Mouse (Mus musculus) Patski (cell line): ENCODE measurements around the gene Gart. TPM values are rescaled to one million over a fixed set of nuclear protein-coding genes. Genes with fewer than 3 reads are reported as not detected.

ENCODE experiments used
- ATAC-seq: fragments of 100-300 bp; one replicate; pipeline ENCODE4 v1.8.0; 2021
- CTCF ChIA-PET: fragments of 350-600 bp; sonication (Branson Sonifier 250); formaldehyde crosslinking; loops from one replicate; lab custom pipeline; 2022; ENCODE audit warnings: inconsistent platforms; lab: Charles Lee
- POLR2A ChIA-PET: fragments of 350-600 bp; sonication (Branson Sonifier 250); formaldehyde crosslinking; loops from one replicate; lab custom pipeline; 2022; ENCODE audit warnings: antibody characterized with exemption, inconsistent platforms; lab: Charles Lee
- DNase-seq: peaks from one replicate; pipeline ENCODE4 v3.0.0-alpha.2; 2011; ENCODE audit warnings: low read depth, low spot score
- H3K27me3 ChIP-seq: fragments of 371-371 bp; one replicate; pipeline ENCODE4 v1.5.1; 2021
- CTCF ChIP-seq: fragments of 100-300 bp; IDR thresholded peaks from one replicate; pipeline ENCODE4 v1.5.1; 2021
- in situ Hi-C: fragments of 300-500 bp; cut with MboI; formaldehyde crosslinking; loops from 3 replicates; pipeline ENCODE4 v1.11.1; 2018; ENCODE audit warnings: low pct_unique_long_range_greater_than_20kb, mixed read lengths
- polyA plus RNA-seq: library from polyadenylated mRNA; unstranded; gene quantifications from one replicate; pipeline ENCODE4 v1.2.3, GENCODE M21; 2021

Gart gene
- polyA plus RNA-seq = 79.5 TPM

DNA sequence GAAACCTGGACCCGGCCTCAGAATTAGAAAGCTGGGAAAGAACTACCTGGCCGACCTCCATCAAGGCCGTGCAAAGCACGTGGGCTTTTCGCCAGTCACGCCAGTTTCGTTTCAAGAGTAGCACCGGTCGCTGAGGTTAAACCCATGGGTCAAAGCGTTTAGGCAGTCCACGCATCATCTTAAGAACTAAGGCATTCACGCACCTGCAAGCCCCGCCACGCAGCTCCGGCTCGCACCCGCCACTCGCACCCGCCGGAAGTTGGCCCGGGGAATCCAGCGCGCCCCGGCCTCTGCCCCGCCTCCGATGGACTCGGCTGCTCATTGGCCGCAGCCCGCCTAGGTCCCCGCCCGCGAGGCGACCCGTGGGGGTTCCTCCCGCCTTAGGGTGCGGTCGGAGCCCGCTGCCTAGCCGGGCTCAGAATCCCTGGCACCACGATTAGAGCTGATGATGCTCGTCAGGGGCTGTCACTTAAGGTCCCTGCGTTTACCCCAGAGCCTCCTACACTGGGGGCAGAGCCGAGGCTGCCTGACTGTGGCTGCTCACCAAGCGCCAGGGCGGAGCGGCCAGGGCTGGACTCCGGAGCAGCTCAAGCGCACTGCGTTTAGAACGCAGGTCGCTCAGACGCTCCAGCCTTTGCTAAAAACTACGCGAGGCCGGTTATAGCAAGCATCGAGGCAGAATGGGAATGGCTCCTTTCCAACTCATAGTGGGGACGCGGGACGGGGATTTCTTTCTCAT lies at the start of gene Gart:
Gene Gart (minus strand): TSS at position 272 of the 739 bp plus-strand sequence.
- DNase-seq (peak; percentile 43), ATAC-seq (peak; percentile 92)
- in situ Hi-C loops = no loop called here
- no peak for TF ChIP-seq CTCF
- ChIA-PET CTCF (interaction anchor here (1.6 kb wide), 1 partner anchor 8 kb away, joined by 5 read pairs; no protein-coding TSS in a partner anchor), POLR2A (interaction anchor here (0.6 to 1.5 kb wide), 6 partner anchors 10 to 151 kb away, joined by 3 to 7 read pairs (median 3); partner anchors contain the start of gene Dnajc28)
- H3K27me3 ChIP-seq = no peaks in the 10 kb centered on the region

DNA sequence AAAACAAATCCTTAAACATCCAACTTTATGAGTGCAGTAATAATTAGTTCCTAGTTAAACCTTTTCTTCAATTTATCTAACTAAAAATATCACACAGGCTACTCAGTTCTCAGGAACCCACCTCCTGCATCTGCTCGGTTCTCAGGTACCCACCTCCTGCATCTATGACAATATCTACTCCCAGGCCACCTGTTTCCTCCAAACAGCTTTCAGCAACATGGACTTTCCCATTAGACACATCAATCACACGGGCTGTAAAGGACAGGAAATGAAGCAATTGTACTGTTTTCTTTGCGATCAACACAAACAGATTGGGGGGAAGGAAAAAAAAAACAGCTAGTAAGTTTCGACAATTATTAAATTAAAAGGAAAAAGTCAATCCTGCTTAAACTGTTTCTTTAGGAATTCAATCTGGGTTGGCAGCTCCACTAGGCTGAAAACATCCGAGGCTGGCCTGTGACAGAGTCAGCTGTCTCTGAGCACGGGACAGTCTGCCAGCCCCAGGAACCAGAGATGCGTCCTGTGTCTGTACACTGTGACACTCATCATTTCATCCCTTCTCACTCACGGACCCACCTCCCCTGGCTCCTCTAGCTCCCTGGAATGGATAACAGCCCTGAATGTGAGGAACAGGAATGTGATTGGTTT lies 48.5 kb upstream of the Gart start:
- CTCF ChIA-PET = interaction anchor here (1.5 to 2.6 kb wide), 5 partner anchors 11 to 192 kb away, joined by 4 to 11 read pairs (median 8); no protein-coding TSS in a partner anchor
- no peak for DNase-seq
- in situ Hi-C loops = no loop called here
- no peak for TF ChIP-seq CTCF
- POLR2A ChIA-PET = interaction anchor here (0.6 kb wide), 1 partner anchor 224 kb away, joined by 3 read pairs; no protein-coding TSS in a partner anchor
- no peaks in the 10 kb centered on the region for H3K27me3 ChIP-seq
- no peak for ATAC-seq

DNA sequence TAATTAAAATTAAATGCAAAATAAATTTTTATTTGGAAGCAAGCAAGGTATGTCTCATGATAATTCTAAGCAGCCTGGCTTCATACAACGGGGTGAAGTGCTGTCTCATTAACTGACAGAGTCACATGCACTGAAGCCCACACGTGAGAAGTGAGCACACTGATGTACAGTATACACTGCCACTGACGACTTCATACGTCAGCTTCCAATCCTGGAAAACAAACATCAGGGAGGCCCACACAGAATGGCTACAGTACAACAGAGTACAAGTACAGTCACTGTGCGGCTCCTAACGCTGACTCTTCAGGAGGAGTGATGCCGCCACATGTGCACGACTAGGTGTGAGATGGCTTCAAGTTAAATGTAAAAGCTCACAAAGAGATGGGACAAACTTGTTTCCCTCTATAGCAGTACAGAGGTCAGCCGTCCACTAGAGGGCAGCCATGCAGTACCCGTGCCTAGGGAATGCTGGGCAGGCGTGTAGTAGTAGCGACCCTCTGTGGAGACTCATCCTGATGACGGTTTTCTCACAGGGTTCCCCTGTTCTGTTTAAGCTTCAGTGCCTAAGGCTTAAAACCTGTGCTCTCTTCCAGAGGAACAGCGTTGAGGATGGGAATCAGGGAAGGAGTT lies 47.8 kb upstream of the Gart start:
- ATAC-seq = peak; percentile 62
- ChIA-PET CTCF (interaction anchor here (0.8 to 2.6 kb wide), 6 partner anchors 10 to 223 kb away, joined by 3 to 11 read pairs (median 6); no protein-coding TSS in a partner anchor), POLR2A (interaction anchor here (0.6 kb wide), 1 partner anchor 224 kb away, joined by 3 read pairs; no protein-coding TSS in a partner anchor)
- DNase-seq = peak; percentile 50
- in situ Hi-C loops = no loop called here
- H3K27me3 ChIP-seq = no peaks in the 10 kb centered on the region
- TF ChIP-seq CTCF = peak; percentile 84

DNA sequence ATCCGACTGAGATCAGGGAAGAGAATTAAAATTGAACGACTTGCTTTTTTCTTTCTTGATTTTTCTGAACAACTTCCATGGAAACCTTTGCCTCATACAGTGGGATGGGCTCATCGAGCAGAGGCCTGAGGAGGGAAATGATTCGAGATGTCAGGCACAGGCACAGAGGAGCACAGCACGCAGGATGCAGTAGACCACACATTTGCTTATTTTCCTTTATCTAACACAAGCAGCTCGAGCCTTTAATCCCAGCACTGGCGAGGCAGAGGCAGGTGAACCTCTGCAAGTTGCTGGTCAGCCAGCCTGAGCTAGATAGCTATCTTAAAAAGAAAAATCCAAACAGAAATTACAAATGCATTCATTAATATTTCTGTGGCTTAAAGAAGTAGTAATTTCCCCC lies 43.0 kb upstream of the Gart start:
- no peaks in the 10 kb centered on the region for H3K27me3 ChIP-seq
- POLR2A ChIA-PET = no interaction called here
- in situ Hi-C loops = no loop called here
- CTCF ChIA-PET = no interaction called here
- DNase-seq = no peak
- ATAC-seq = no peak
- TF ChIP-seq CTCF = no peak

DNA sequence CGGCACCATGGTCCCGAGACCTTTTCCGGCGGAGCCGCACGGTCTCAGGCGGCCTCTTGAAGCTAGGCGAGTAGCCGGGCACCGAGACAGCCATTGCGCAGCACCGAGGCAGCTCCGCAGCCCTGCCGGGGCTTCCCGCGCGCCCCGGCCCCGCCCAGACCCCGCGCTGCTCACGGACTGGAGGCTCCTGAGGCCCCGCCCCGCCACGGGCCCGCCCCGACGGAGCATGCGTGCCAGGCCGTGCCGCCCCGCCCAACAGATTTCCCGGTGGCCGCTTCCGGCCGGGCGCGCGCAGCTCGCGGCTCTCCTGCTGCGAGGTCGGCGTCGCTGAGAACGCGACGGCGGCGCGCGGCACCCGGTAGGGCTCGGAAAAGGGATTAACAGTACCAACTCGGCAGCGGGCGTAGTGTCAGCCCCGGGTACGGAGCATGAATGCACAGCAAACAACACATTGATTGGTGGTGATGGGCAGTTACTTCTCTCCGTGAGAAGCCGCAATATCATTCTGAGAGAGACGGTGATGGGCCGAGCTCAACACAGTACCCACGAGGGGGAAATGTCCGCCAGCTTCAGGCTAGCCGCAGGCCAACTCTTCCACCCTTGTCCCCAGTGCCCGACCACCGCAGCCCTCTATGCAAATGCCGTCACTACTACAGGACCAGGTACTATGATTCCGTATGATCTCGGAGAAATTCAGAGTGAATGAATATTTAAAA lies 42.0 kb upstream of the Gart start, which contains the start of gene Donson:
Gene Donson (minus strand): TSS at position 152 of the 716 bp plus-strand sequence.
- H3K27me3 ChIP-seq = no peaks in the 10 kb centered on the region
- ChIA-PET POLR2A (no interaction called here), CTCF (no interaction called here)
- in situ Hi-C loops = no loop called here
- ATAC-seq = peak; percentile 97
- DNase-seq = peak; percentile 17
- no peak for TF ChIP-seq CTCF

DNA sequence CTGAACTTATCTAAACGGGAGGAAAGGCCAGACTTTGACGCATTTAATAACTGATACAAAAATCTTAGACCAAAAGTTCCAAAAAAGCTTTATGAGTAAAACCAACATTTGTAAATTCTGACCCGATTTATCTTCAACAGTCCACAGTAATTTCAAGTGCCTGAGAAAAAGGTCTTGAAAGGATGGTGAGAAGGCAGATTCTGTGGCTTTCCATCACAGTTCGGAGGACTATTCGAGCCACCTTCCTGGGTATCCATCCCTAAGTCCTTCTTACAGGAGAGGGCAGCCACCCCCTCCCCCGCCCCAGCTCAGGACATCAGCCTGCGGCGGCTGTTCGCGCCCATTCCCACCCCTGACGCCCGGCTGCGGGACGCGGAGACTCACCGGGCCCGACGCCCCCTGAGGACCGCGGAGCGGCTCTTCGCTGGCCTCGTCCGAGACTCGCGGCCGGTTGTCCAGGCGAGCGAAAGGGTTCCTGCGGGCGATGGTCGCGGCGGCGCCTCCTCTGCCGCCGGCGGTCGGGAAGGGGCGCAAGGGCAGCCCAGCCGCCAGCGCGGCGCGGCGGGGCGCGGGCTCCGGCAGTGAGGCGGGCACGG lies 41.4 kb upstream of the Gart start:
- no peaks in the 10 kb centered on the region for H3K27me3 ChIP-seq
- ChIA-PET POLR2A (no interaction called here), CTCF (no interaction called here)
- DNase-seq = no peak
- peak; percentile 41 for ATAC-seq
- TF ChIP-seq CTCF = no peak
- in situ Hi-C loops = no loop called here

GRCm38 (mm10) chr16:91686369-91686768 lies 39.6 kb upstream of the Gart start:
- in situ Hi-C loops = no loop called here
- TF ChIP-seq CTCF = no peak
- H3K27me3 ChIP-seq = no peaks in the 10 kb centered on the region
- CTCF ChIA-PET = interaction anchor here (1.4 kb wide), 1 partner anchor 20 kb away, joined by 3 read pairs; no protein-coding TSS in a partner anchor
- DNase-seq (no peak), ATAC-seq (no peak)
- POLR2A ChIA-PET = no interaction called here

DNA sequence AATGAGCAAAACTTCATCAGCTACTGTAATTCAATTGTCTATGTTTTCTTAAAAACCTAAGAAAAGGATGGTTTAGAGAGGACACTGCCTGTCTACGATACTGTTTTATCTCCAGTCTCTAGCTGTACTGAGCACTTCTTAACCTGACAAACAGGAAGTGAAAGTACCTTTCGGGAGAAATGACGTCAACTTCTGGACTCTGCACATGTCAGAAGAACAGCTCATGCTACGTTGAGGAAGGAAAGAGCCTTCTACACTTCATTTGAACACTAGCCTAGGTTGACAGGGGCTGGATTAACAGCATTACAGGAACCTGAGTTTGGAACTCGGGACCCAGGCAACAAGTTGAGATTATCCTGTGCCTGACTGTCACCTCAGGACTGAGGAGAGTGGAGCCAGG lies 38.8 kb upstream of the Gart start:
- in situ Hi-C loops = no loop called here
- H3K27me3 ChIP-seq = no peaks in the 10 kb centered on the region
- ATAC-seq (no peak), DNase-seq (no peak)
- POLR2A ChIA-PET = no interaction called here
- TF ChIP-seq CTCF = no peak
- CTCF ChIA-PET = interaction anchor here (0.7 to 1.8 kb wide), 3 partner anchors 10 to 1204 kb away, joined by 3 to 8 read pairs (median 5); no protein-coding TSS in a partner anchor

DNA sequence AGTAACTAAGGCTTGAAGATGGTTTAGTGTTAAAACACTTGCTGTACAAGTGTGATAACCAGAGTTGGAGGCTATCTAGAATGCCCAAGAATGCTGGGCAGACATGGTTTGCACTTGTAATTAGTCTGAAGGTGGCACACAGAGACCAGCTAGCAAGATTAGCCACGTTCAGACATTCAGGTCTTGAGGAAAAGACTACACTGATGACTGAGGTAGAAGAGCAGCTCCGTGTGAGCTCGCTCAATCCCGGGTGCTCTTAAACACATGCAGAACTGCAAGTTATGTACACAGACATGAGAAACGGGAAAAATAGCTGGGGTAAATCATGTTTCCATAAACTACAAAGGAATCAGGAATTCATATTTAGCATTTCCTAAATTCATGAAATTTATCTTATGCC lies 33.9 kb upstream of the Gart start:
- in situ Hi-C loops = no loop called here
- DNase-seq (no peak), ATAC-seq (no peak)
- ChIA-PET POLR2A (no interaction called here), CTCF (interaction anchor here (1.0 to 2.1 kb wide), 2 partner anchors 12 to 18 kb away, joined by 3 to 6 read pairs; no protein-coding TSS in a partner anchor)
- no peaks in the 10 kb centered on the region for H3K27me3 ChIP-seq
- TF ChIP-seq CTCF = no peak
